In genomic region chr8:94561256-94561655, GRCm38 (mm10) we compare ENCODE assay signal across 11 mouse cellular contexts. TPM values are rescaled to one million over a fixed set of nuclear protein-coding genes. Genes with fewer than 3 reads are reported as not detected.
DNase-seq lines count a peak whose midpoint lies in the region; ATAC-seq and TF ChIP-seq lines count a peak whose summit lies in the region.
"Had no signal": no experiment of that assay in that cellular context is flagged by ENCODE, and none has a peak within 500 bp of the region (broad histone marks: within the 10 kb centered on the region; RNA-seq: fewer than 3 reads in every experiment).

No protein-coding gene starts in this region.

- TF ChIP-seq CTCF in lung, postnatal 0 days (IDR thresholded peaks at IDR 0.05), result no peak
- TF ChIP-seq CTCF in heart, adult 2 months (IDR thresholded peaks at IDR 0.05), result no peak

- no peak overlapping the region for H3K4me2 ChIP-seq in lung, postnatal 0 days (replicated peaks; ENCODE audit: low read depth, low read length)
- no peak overlapping the region for H3K4me2 ChIP-seq in forebrain, embryonic 12.5 days
- H3K4me2 ChIP-seq in neural tube, embryonic 15.5 days, result no peak overlapping the region

- H3K27ac ChIP-seq in lung, postnatal 0 days (ENCODE audit: low read length), result no peak overlapping the region
- H3K27ac ChIP-seq in forebrain, embryonic 12.5 days, result peak overlapping the region; percentile 50; the same call in 1 of the 2 replicates
- peak overlapping the region; percentile 60 for H3K27ac ChIP-seq in neural tube, embryonic 15.5 days (replicated peaks)
- no peak overlapping the region for H3K27ac ChIP-seq in heart, adult 2 months
- no peak overlapping the region for H3K27ac ChIP-seq in heart, embryonic 10.5 days

- no peaks in the 10 kb centered on the region for H3K9me3 ChIP-seq in lung, postnatal 0 days (ENCODE audit: low read length)
- H3K9me3 ChIP-seq in forebrain, embryonic 12.5 days, result no peaks in the 10 kb centered on the region
- H3K9me3 ChIP-seq in neural tube, embryonic 15.5 days (replicated peaks), result no peaks in the 10 kb centered on the region
- H3K9me3 ChIP-seq in heart, embryonic 10.5 days, result no peaks in the 10 kb centered on the region

- TF ChIP-seq POLR2A in heart, adult 2 months (IDR thresholded peaks at IDR 0.05; ENCODE audit: insufficient read depth, low read depth, low read length), result no peak

- no peaks in the 10 kb centered on the region for H3K79me2 ChIP-seq in heart, adult 2 months (replicated peaks; ENCODE audit: control insufficient read depth, insufficient read depth, low read length)

- H3K4me3 ChIP-seq in lung, postnatal 0 days (ENCODE audit: low read depth, low read length), result no peak overlapping the region
- H3K4me3 ChIP-seq in forebrain, embryonic 12.5 days (replicated peaks), result no peak overlapping the region
- no peak overlapping the region for H3K4me3 ChIP-seq in neural tube, embryonic 15.5 days (replicated peaks)
- no peak overlapping the region for H3K4me3 ChIP-seq in heart, adult 2 months
- H3K4me3 ChIP-seq in heart, embryonic 10.5 days, result no peak overlapping the region

- no peak for DNase-seq in lung, postnatal 0 days (ENCODE audit: low spot score)
- no peak for DNase-seq in lung, postnatal 10 days
- peak; percentile 47 for DNase-seq in mesoderm, embryonic 11.5 days (ENCODE audit: low read depth, low spot score)
- no peak for DNase-seq in heart, adult 2 months
- DNase-seq in heart, embryonic 10.5 days (ENCODE audit: low spot score), result no peak
- DNase-seq: heart, adult 18-20 months; kidney, postnatal 36 days; spleen, adult 18-20 months; thymus, postnatal 4 days had no signal

- no peak overlapping the region for H3K9ac ChIP-seq in lung, postnatal 0 days (replicated peaks; ENCODE audit: low read depth)
- H3K9ac ChIP-seq in forebrain, embryonic 12.5 days, result no peak overlapping the region
- no peak overlapping the region for H3K9ac ChIP-seq in neural tube, embryonic 15.5 days (replicated peaks)
- H3K9ac ChIP-seq in heart, adult 2 months (ENCODE audit: low read depth, low read length), result no peak overlapping the region

- H3K4me1 ChIP-seq in lung, postnatal 0 days (ENCODE audit: insufficient read depth, low read depth, low read length), result no peaks in the 10 kb centered on the region
- peaks cover 26% of the 10 kb centered on the region for H3K4me1 ChIP-seq in forebrain, embryonic 12.5 days
- peaks cover 24% of the 10 kb centered on the region for H3K4me1 ChIP-seq in neural tube, embryonic 15.5 days
- H3K4me1 ChIP-seq in heart, adult 2 months (ENCODE audit: control insufficient read depth, insufficient read depth, low read length), result no peaks in the 10 kb centered on the region
- 0 out of 2 replicates have a peak, but pooled peaks cover 13% of the 10 kb centered on the region for H3K4me1 ChIP-seq in heart, embryonic 10.5 days

- intact Hi-C loops in heart, adult 2 months (cut with DNase I), result no loop called here

- H3K36me3 ChIP-seq in lung, postnatal 0 days (ENCODE audit: insufficient read depth, low read length), result no peaks in the 10 kb centered on the region
- H3K36me3 ChIP-seq in forebrain, embryonic 12.5 days (replicated peaks), result no peaks in the 10 kb centered on the region; the same call in 1 of the 2 replicates
- no peaks in the 10 kb centered on the region for H3K36me3 ChIP-seq in neural tube, embryonic 15.5 days
- H3K36me3 ChIP-seq in heart, adult 2 months (ENCODE audit: control insufficient read depth, insufficient read depth, low read length), result no peaks in the 10 kb centered on the region
- H3K36me3 ChIP-seq in heart, embryonic 10.5 days, result no peaks in the 10 kb centered on the region

- ATAC-seq in lung, postnatal 0 days, result peak; percentile 16
- ATAC-seq in forebrain, embryonic 12.5 days (ENCODE audit: low FRiP score), result peak; percentile 85
- ATAC-seq in neural tube, embryonic 15.5 days (ENCODE audit: low FRiP score), result peak; percentile 81

- no peaks in the 10 kb centered on the region for H3K27me3 ChIP-seq in lung, postnatal 0 days (replicated peaks; ENCODE audit: insufficient read depth, low read length)
- no peaks in the 10 kb centered on the region for H3K27me3 ChIP-seq in forebrain, embryonic 12.5 days
- no peaks in the 10 kb centered on the region for H3K27me3 ChIP-seq in neural tube, embryonic 15.5 days (replicated peaks)
- no peaks in the 10 kb centered on the region for H3K27me3 ChIP-seq in heart, adult 2 months (ENCODE audit: control insufficient read depth, insufficient read depth, low read length)
- H3K27me3 ChIP-seq in heart, embryonic 10.5 days (ENCODE audit: insufficient read depth, poor library complexity, severe bottlenecking), result peaks cover 19% of the 10 kb centered on the region; the same call in 1 of the 2 replicates

- no peak for TF ChIP-seq EP300 in lung, postnatal 0 days (IDR thresholded peaks at IDR 0.05)
- TF ChIP-seq EP300 in heart, adult 2 months (IDR thresholded peaks at IDR 0.05; ENCODE audit: insufficient read depth, low read depth, low read length), result no peak

- WGBS in lung, postnatal 0 days, result 53% methylated on average over 5 of the region's 5 CpGs
- 35% methylated on average over 5 of the region's 5 CpGs for WGBS in forebrain, embryonic 12.5 days
- WGBS in neural tube, embryonic 15.5 days, result 19% methylated on average over 5 of the region's 5 CpGs
- 83% methylated on average over 5 of the region's 5 CpGs for WGBS in heart, adult 2 months
- WGBS in heart, embryonic 10.5 days, result 69% methylated on average over 5 of the region's 5 CpGs

RNA-seq across cellular contexts. Expression of gene Cpne2, which starts 28.5 kb away (rescaled TPM):
- 8.6 and 9.2 TPM in 2 replicates for polyA plus RNA-seq in lung, postnatal 0 days (2015; fragmentation: Nextera tagmentation; extraction: Ambion mirVana)
- polyA plus RNA-seq in forebrain, embryonic 12.5 days (2016; fragmentation: Nextera tagmentation; extraction: Ambion mirVana), result 18.2 and 18.5 TPM in 2 replicates
- 25.6 and 29.9 TPM in 2 replicates for polyA plus RNA-seq in neural tube, embryonic 15.5 days (2015; fragmentation: Nextera tagmentation; extraction: Ambion mirVana)
- total RNA-seq in heart, adult 2 months (2021), result 1 to 10 TPM; 3.4 to 3.9 TPM
- 8.3 and 14.1 TPM in 2 replicates for polyA plus RNA-seq in heart, adult 2 months (2012; rRNA removed)
- polyA plus RNA-seq in heart, embryonic 10.5 days (2016; fragmentation: Nextera tagmentation; extraction: Ambion mirVana), result 5.6 and 6.8 TPM in 2 replicates

RNA-seq across cellular contexts. Expression of gene Rspry1, which starts 40.5 kb away (rescaled TPM):
- polyA plus RNA-seq in lung, postnatal 0 days (2015; fragmentation: Nextera tagmentation; extraction: Ambion mirVana), result 19.4 and 21.3 TPM in 2 replicates
- 53.4 and 54.7 TPM in 2 replicates for polyA plus RNA-seq in forebrain, embryonic 12.5 days (2016; fragmentation: Nextera tagmentation; extraction: Ambion mirVana)
- 50.0 and 50.2 TPM in 2 replicates for polyA plus RNA-seq in neural tube, embryonic 15.5 days (2015; fragmentation: Nextera tagmentation; extraction: Ambion mirVana)
- 10 to 100 TPM; 10.1 to 10.6 TPM for total RNA-seq in heart, adult 2 months (2021)
- polyA plus RNA-seq in heart, adult 2 months (2012; rRNA removed), result 3.8 and 7.9 TPM in 2 replicates
- polyA plus RNA-seq in heart, embryonic 10.5 days (2016; fragmentation: Nextera tagmentation; extraction: Ambion mirVana), result 27.6 and 34.2 TPM in 2 replicates

RNA-seq across cellular contexts. Expression of gene Fam192a, which starts 40.5 kb away (rescaled TPM):
- polyA plus RNA-seq in lung, postnatal 0 days (2015; fragmentation: Nextera tagmentation; extraction: Ambion mirVana), result 40.9 and 47.7 TPM in 2 replicates
- polyA plus RNA-seq in forebrain, embryonic 12.5 days (2016; fragmentation: Nextera tagmentation; extraction: Ambion mirVana), result 116 and 122 TPM in 2 replicates
- 66.6 and 70.5 TPM in 2 replicates for polyA plus RNA-seq in neural tube, embryonic 15.5 days (2015; fragmentation: Nextera tagmentation; extraction: Ambion mirVana)
- total RNA-seq in heart, adult 2 months (2021), result 10 to 100 TPM; 18.6 to 20.3 TPM
- 13.7 and 17.5 TPM in 2 replicates for polyA plus RNA-seq in heart, adult 2 months (2012; rRNA removed)
- 43.8 and 53.7 TPM in 2 replicates for polyA plus RNA-seq in heart, embryonic 10.5 days (2016; fragmentation: Nextera tagmentation; extraction: Ambion mirVana)

Comparison
In these comparisons a context has a peak if more than half of its experiments do, and no peak if none do; other contexts are left out.
1. ATAC-seq: peak in every context shown above with its lines; median percentile 85 in forebrain, embryonic 12.5 days; 81 in neural tube, embryonic 15.5 days; 16 in lung, postnatal 0 days.
2. H3K27ac ChIP-seq: peak in forebrain, embryonic 12.5 days (single experiment) and neural tube, embryonic 15.5 days (single experiment); none in lung, postnatal 0 days (single experiment), heart, adult 2 months (single experiment) and heart, embryonic 10.5 days (single experiment).